Mouse (Mus musculus): ENCODE data around the gene Gm9887. TPM values are rescaled to one million over a fixed set of nuclear protein-coding genes. Genes with fewer than 3 reads are reported as not detected.

The Gm9887 gene
- polyA plus RNA-seq, 1 experiment from 2014 or later = 2.4 TPM

DNA sequence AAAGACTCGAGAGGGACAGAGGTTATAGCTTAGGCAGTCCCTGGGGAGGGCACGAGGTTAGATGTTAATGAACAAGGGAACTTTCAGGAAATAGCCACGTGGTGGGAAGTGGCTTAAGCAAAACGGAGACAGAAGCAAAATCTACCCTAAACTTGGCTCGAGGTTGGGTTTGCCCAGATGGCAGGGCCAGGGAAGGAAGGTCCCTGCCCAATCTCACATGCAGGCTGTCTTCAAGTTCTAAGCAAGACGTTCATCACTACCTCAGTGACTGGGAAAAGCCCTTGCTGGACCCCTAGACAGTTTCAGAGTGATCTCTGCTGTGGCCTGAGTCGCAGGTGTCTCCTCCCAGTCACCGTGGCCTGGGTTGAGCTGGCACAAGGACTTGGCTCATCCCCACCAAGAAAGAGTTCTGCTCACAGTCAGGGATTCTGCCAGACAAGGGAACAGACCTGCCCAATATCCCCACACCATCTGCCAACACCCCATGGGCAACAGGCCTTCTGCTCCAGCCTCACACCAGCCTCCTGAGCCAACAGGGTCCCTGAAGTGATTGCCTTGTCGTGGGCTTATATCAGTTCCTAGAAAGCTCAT is 45.5 kb upstream of the Gm9887 start:
- peaks cover 3% of the 10 kb centered on the region; the same call in 1 of the 2 replicates for H3K4me1 ChIP-seq (replicated peaks; ENCODE audit: control insufficient read depth, insufficient read depth)
- peak overlapping the region; percentile 30; the same call in 1 of the 2 replicates for H3K27ac ChIP-seq (replicated peaks)
- ATAC-seq (ENCODE audit: low FRiP score, low TSS enrichment) (no peak), DNase-seq (ENCODE audit: low spot score) (no peak)
- H3K4me3 ChIP-seq (ENCODE audit: low read depth, low read length) = no peak overlapping the region
- H3K4me2 ChIP-seq (replicated peaks; ENCODE audit: low read depth) = no peak overlapping the region
- H3K36me3 ChIP-seq (ENCODE audit: control insufficient read depth, insufficient read depth, low read length) = no peaks in the 10 kb centered on the region
- WGBS = 48% methylated on average over 9 of the region's 9 CpGs
- no peaks in the 10 kb centered on the region for H3K27me3 ChIP-seq (ENCODE audit: control insufficient read depth, insufficient read depth, low read length)
- H3K9ac ChIP-seq (ENCODE audit: low read length) = no peak overlapping the region
- TF ChIP-seq EP300 (optimal IDR thresholded peaks at IDR 0.05) (no peak), CTCF (IDR thresholded peaks at IDR 0.05; ENCODE audit: low read depth) (no peak)
- H3K9me3 ChIP-seq (ENCODE audit: control insufficient read depth, low read length) = no peaks in the 10 kb centered on the region

DNA sequence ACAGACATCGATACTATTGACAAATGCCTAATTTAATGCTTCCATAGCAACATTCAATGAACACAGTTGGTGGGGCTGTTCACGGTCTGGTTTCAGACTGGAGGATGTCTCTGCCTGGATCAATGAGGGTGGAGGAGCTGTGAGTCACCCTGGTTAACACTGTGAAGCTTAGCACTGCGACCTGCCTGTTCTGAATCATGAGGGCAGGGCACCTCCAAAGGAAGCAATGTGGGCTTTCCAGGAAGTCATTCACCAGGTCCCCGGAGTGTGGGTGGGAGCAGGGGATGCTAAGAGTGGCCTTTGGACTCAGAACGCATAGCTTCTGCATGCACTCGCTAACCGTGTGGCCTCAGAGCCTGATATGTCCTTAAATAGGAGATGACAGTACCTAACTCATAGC is 44.5 kb upstream of the Gm9887 start:
- Histone ChIP-seq H3K27ac (replicated peaks) (0 out of 2 replicates have a peak overlapping the region, but pooled peaks have one; percentile 69), H3K9me3 (ENCODE audit: control insufficient read depth, low read length) (no peaks in the 10 kb centered on the region), H3K4me2 (replicated peaks; ENCODE audit: low read depth) (no peak overlapping the region), H3K4me3 (ENCODE audit: low read depth, low read length) (no peak overlapping the region), H3K27me3 (ENCODE audit: control insufficient read depth, insufficient read depth, low read length) (no peaks in the 10 kb centered on the region), H3K36me3 (ENCODE audit: control insufficient read depth, insufficient read depth, low read length) (no peaks in the 10 kb centered on the region), H3K4me1 (replicated peaks; ENCODE audit: control insufficient read depth, insufficient read depth) (peaks cover 3% of the 10 kb centered on the region; the same call in 1 of the 2 replicates), H3K9ac (ENCODE audit: low read length) (no peak overlapping the region)
- peak; percentile 77 for DNase-seq (ENCODE audit: low spot score)
- 50% methylated on average over 7 of the region's 7 CpGs for WGBS
- no peak for TF ChIP-seq CTCF (IDR thresholded peaks at IDR 0.05; ENCODE audit: low read depth)
- TF ChIP-seq EP300 (optimal IDR thresholded peaks at IDR 0.05) = no peak
- ATAC-seq (ENCODE audit: low FRiP score, low TSS enrichment) = peak; percentile 94

DNA sequence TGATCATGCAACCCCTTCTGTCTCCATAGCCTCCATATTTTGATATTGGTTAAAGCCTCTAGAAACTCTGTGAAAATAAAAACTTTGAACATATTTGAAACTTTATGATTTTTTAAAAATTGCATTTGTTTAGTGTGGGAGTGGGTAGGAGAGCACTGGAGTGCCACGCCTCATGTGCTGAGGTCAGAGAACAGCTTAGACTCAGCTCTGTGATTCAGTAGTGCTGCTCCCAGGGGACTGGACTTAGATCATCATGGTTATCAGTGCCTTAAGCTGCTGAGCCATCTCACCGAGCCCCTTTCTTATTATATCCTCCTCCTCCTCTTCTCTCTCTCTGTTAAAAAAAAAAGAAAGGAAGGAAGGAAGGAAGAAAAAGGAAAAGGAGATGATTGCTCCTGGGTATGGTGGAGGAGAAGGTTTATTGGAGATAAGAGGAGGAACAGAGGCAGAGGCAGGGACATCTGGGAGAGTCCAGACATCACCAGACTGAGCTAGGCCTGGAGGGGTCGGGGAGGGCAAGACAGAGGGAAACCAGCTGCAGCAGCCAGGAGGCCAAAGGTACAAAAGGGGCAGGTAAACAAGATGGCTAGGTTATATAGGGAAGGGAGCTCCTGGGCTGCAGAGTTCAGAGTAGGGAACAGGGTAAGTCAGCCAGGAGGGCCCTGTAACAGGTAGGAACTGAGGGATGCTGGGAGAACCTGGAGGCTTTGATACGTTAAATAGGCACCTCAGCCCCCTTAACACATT is 42.7 kb upstream of the Gm9887 start:
- Histone ChIP-seq H3K4me3 (ENCODE audit: low read depth, low read length) (no peak overlapping the region), H3K4me2 (replicated peaks; ENCODE audit: low read depth) (no peak overlapping the region), H3K9me3 (ENCODE audit: control insufficient read depth, low read length) (no peaks in the 10 kb centered on the region), H3K4me1 (replicated peaks; ENCODE audit: control insufficient read depth, insufficient read depth) (peaks cover 3% of the 10 kb centered on the region; the same call in 1 of the 2 replicates), H3K27ac (replicated peaks) (no peak overlapping the region), H3K27me3 (ENCODE audit: control insufficient read depth, insufficient read depth, low read length) (no peaks in the 10 kb centered on the region), H3K36me3 (ENCODE audit: control insufficient read depth, insufficient read depth, low read length) (no peaks in the 10 kb centered on the region), H3K9ac (ENCODE audit: low read length) (no peak overlapping the region)
- WGBS = 70% methylated on average over 4 of the region's 4 CpGs
- ATAC-seq (ENCODE audit: low FRiP score, low TSS enrichment) (no peak), DNase-seq (ENCODE audit: low spot score) (no peak)
- TF ChIP-seq EP300 (optimal IDR thresholded peaks at IDR 0.05) (no peak), CTCF (IDR thresholded peaks at IDR 0.05; ENCODE audit: low read depth) (no peak)

DNA sequence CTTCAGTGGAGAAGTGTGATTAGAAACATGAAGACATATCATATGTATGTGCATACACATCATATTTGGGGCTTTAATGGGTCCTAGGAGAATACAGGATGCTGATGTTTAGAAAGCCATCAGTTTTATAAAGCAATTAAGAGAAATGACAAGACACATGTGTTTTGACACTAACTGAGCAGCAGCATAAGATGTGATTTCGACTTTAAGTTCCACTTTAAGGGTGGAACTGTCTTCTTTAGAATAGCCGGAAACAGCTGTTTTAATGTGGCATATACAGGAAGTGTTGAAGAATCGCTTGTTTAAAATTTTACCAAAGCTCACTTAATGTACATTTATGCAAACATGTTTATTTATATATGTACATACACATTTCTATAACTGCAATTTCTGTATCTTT is 41.0 kb upstream of the Gm9887 start:
- WGBS = 51% methylated on average over 3 of the region's 3 CpGs

DNA sequence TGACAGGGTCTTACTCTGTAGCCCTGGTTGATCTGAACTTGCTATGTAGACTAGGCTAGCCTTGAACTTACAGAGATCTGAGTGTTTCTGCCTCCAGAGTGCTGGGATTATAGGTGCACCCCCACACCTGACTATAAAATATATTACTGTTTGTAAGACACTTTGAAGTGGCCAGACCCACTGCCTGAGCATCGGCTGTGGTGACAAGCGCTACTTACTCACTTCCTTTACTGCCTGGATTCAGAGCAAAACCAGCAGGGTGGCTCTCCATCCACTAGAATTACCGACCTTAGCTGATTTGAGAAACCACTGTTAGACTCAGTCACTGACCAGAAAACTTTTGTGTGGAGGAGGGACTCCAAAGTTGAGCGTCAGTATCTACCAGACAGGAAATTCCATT is 39.7 kb upstream of the Gm9887 start:
- 54% methylated on average over 4 of the region's 4 CpGs for WGBS
- H3K9me3 ChIP-seq (ENCODE audit: control insufficient read depth, low read length) = no peaks in the 10 kb centered on the region
- H3K27ac ChIP-seq (replicated peaks) = no peak overlapping the region
- no peak for DNase-seq (ENCODE audit: low spot score)
- H3K36me3 ChIP-seq (ENCODE audit: control insufficient read depth, insufficient read depth, low read length) = no peaks in the 10 kb centered on the region
- no peak for TF ChIP-seq CTCF (IDR thresholded peaks at IDR 0.05; ENCODE audit: low read depth)
- TF ChIP-seq EP300 (optimal IDR thresholded peaks at IDR 0.05) = no peak
- no peak overlapping the region for H3K4me2 ChIP-seq (replicated peaks; ENCODE audit: low read depth)
- H3K4me3 ChIP-seq (ENCODE audit: low read depth, low read length) = no peak overlapping the region
- ATAC-seq (ENCODE audit: low FRiP score, low TSS enrichment) = no peak
- no peaks in the 10 kb centered on the region; the same call in 1 of the 2 replicates for H3K4me1 ChIP-seq (replicated peaks; ENCODE audit: control insufficient read depth, insufficient read depth)
- no peak overlapping the region for H3K9ac ChIP-seq (ENCODE audit: low read length)
- no peaks in the 10 kb centered on the region for H3K27me3 ChIP-seq (ENCODE audit: control insufficient read depth, insufficient read depth, low read length)

More for the DNA sequence above, 41.0 kb upstream of the Gm9887 start:
- TF ChIP-seq CTCF (IDR thresholded peaks at IDR 0.05; ENCODE audit: low read depth) (no peak), EP300 (optimal IDR thresholded peaks at IDR 0.05) (no peak)
- Histone ChIP-seq H3K9me3 (ENCODE audit: control insufficient read depth, low read length) (no peaks in the 10 kb centered on the region), H3K4me1 (replicated peaks; ENCODE audit: control insufficient read depth, insufficient read depth) (peaks cover 3% of the 10 kb centered on the region; the same call in 1 of the 2 replicates), H3K9ac (ENCODE audit: low read length) (no peak overlapping the region), H3K4me3 (ENCODE audit: low read depth, low read length) (no peak overlapping the region), H3K36me3 (ENCODE audit: control insufficient read depth, insufficient read depth, low read length) (no peaks in the 10 kb centered on the region), H3K27me3 (ENCODE audit: control insufficient read depth, insufficient read depth, low read length) (no peaks in the 10 kb centered on the region), H3K27ac (replicated peaks) (no peak overlapping the region), H3K4me2 (replicated peaks; ENCODE audit: low read depth) (no peak overlapping the region)
- no peak for DNase-seq (ENCODE audit: low spot score)
- ATAC-seq (ENCODE audit: low FRiP score, low TSS enrichment) = no peak

DNA sequence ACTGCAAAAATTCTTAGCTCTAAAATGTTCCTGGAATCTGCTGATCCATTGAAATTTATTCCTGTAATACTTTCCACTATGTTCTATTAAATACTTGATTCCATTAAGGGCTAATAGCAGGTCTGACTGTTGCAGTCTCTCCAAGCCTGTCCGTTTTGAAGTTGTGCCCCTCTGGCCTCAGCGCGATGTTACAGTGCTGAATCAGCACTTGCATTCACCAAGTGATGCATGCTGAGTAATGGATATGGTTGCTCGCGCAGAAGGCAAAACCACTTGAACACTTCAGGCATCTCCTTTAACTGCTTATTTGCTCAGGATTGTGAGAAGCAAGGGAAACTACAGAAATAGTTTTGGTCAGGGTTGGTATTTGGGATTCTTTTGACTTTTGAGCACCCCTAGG is 38.5 kb upstream of the Gm9887 start:
- WGBS = 65% methylated on average over 5 of the region's 5 CpGs
- no peak for ATAC-seq (ENCODE audit: low FRiP score, low TSS enrichment)
- TF ChIP-seq EP300 (optimal IDR thresholded peaks at IDR 0.05) (no peak), CTCF (IDR thresholded peaks at IDR 0.05; ENCODE audit: low read depth) (no peak)
- Histone ChIP-seq H3K27ac (replicated peaks) (no peak overlapping the region), H3K27me3 (ENCODE audit: control insufficient read depth, insufficient read depth, low read length) (no peaks in the 10 kb centered on the region), H3K9ac (ENCODE audit: low read length) (no peak overlapping the region), H3K4me2 (replicated peaks; ENCODE audit: low read depth) (no peak overlapping the region), H3K9me3 (ENCODE audit: control insufficient read depth, low read length) (no peaks in the 10 kb centered on the region), H3K36me3 (ENCODE audit: control insufficient read depth, insufficient read depth, low read length) (no peaks in the 10 kb centered on the region), H3K4me1 (replicated peaks; ENCODE audit: control insufficient read depth, insufficient read depth) (no peaks in the 10 kb centered on the region), H3K4me3 (ENCODE audit: low read depth, low read length) (no peak overlapping the region)
- DNase-seq (ENCODE audit: low spot score) = no peak

Data from stomach, postnatal 0 days (tissue).